Mouse (Mus musculus) ES-Bruce4 (cell line): ENCODE data around the gene Got2.

Experiments
- CTCF ChIP-seq: IDR thresholded peaks from one replicate; pipeline ENCODE4 v1.8.1; 2011; ENCODE audit warnings: low read depth, low read length
- EP300 ChIP-seq: IDR thresholded peaks from 2 replicates; pipeline ENCODE4 v1.6.1; 2011; ENCODE audit warnings: low read depth, low read length; ENCODE audit not compliant: insufficient read depth
- POLR2A ChIP-seq: IDR thresholded peaks from one replicate; pipeline ENCODE4 v1.8.1; 2011; ENCODE audit warnings: low read length; ENCODE audit not compliant: insufficient read depth

DNA sequence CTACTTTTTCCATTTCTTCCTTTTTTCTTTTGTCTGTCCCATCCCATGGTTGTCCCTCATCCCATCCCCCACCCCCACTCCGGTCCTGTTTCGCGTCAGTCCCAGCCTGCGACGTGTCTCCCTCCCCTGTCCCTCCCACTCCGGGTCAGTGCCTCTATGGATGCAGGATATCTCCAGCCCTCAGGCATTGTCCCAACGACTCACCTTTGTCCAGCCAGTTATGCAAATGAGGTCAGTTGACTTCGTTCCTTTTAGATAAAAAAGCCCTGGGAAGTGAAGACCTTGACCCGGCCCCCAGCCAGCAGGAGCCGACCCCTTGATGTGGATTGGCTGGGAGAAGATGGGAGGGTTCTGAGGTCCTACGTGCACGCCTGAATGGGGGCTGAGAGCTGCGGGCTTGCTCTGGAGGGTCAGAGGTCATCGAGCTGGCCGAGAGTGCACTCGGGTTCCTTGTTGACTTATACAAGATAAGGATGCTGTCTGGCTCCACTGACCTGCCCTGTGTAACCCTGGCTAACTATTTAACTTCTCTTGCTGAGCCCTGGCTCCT is 54.8 kb downstream of the Got2 start:
- no peak for TF ChIP-seq CTCF
- TF ChIP-seq POLR2A: peak; percentile 26
- peak; percentile 99 for TF ChIP-seq EP300
